ENCODE assay signal across 8 mouse cellular contexts in genomic region chr13:21275815-21276550, GRCm38 (mm10). TPM values are rescaled to one million over a fixed set of nuclear protein-coding genes. Genes with fewer than 3 reads are reported as not detected.
A peak's percentile ranks its signal among the peaks of the same experiment; 100 is the strongest.
DNase-seq lines count a peak whose midpoint lies in the region; ATAC-seq lines count a peak whose summit lies in the region.

No protein-coding gene starts in this region.

- 0 out of 2 replicates have a peak, but pooled peaks cover 10% of the 10 kb centered on the region for H3K27me3 ChIP-seq in limb, embryonic 10.5 days (ENCODE audit: low read depth, poor library complexity, severe bottlenecking)
- peaks cover 13% of the 10 kb centered on the region for H3K27me3 ChIP-seq in midbrain, embryonic 12.5 days
- H3K27me3 ChIP-seq in splenic B cell, adult 2 months (ENCODE audit: control insufficient read depth, insufficient read depth, low read length, poor library complexity, severe bottlenecking), result peaks cover 4% of the 10 kb centered on the region; the same call in 1 of the 2 replicates

- H3K4me2 ChIP-seq in midbrain, embryonic 12.5 days (replicated peaks), result peak overlapping the region; percentile 59

- no peaks in the 10 kb centered on the region for H3K9me3 ChIP-seq in limb, embryonic 10.5 days (replicated peaks)
- no peaks in the 10 kb centered on the region for H3K9me3 ChIP-seq in midbrain, embryonic 12.5 days

- H3K4me3 ChIP-seq in limb, embryonic 10.5 days, result peak overlapping the region; percentile 67
- peak overlapping the region; percentile 59 for H3K4me3 ChIP-seq in midbrain, embryonic 12.5 days

- H3K27ac ChIP-seq in limb, embryonic 10.5 days, result peak overlapping the region; percentile 64
- no peak overlapping the region for H3K27ac ChIP-seq in midbrain, embryonic 12.5 days (replicated peaks)

- H3K9ac ChIP-seq in midbrain, embryonic 12.5 days (replicated peaks), result peak overlapping the region; percentile 51

- peak; percentile 29 for DNase-seq in urinary bladder, postnatal 25 days (ENCODE audit: low spot score)
- no peak for DNase-seq in urinary bladder, postnatal 10 days (ENCODE audit: low spot score)
- DNase-seq in heart, adult 18-20 months, result peak; percentile 84 to 90
- peak; percentile 72 for DNase-seq in kidney, adult 18-20 months
- peak; percentile 80 for DNase-seq in limb, embryonic 10.5 days (ENCODE audit: low spot score)
- DNase-seq in splenic B cell, adult 2 months (ENCODE audit: low read depth, low spot score), result peak; percentile 25

- WGBS in limb, embryonic 10.5 days, result under 1% methylated on average over 25 of the region's 25 CpGs
- under 1% methylated on average over 25 of the region's 25 CpGs for WGBS in midbrain, embryonic 12.5 days

- no peaks in the 10 kb centered on the region for H3K36me3 ChIP-seq in limb, embryonic 10.5 days
- no peaks in the 10 kb centered on the region for H3K36me3 ChIP-seq in midbrain, embryonic 12.5 days
- H3K36me3 ChIP-seq in splenic B cell, adult 2 months (ENCODE audit: control insufficient read depth, insufficient read depth, low read length, poor library complexity, severe bottlenecking), result no peaks in the 10 kb centered on the region

- peak; percentile 26; the same call in 1 of the 2 replicates for ATAC-seq in common myeloid progenitor, adult 5-6 weeks (replicated peaks; ENCODE audit: low read depth, poor library complexity, severe bottlenecking)
- ATAC-seq in midbrain, embryonic 12.5 days (ENCODE audit: low FRiP score, low read depth), result peak; percentile 81

- H3K4me1 ChIP-seq in limb, embryonic 10.5 days, result peaks cover 23% of the 10 kb centered on the region
- H3K4me1 ChIP-seq in midbrain, embryonic 12.5 days, result peaks cover 10% of the 10 kb centered on the region; the same call in 1 of the 2 replicates

RNA-seq across cellular contexts. Expression of gene Gpx5, which starts 16.5 kb away (rescaled TPM):
- total RNA-seq in common myeloid progenitor, adult 5-6 weeks (2017), result not detected in 2 replicates
- not detected for total RNA-seq in heart, adult 18-20 months (2021)
- polyA plus RNA-seq in limb, embryonic 10.5 days (2016; fragmentation: Nextera tagmentation; extraction: Ambion mirVana), result not detected in 2 replicates
- not detected in 2 replicates for polyA plus RNA-seq in midbrain, embryonic 12.5 days (2016; fragmentation: Nextera tagmentation; extraction: Ambion mirVana)

RNA-seq across cellular contexts. Expression of gene Gpx6, which starts 35.9 kb away (rescaled TPM):
- total RNA-seq in common myeloid progenitor, adult 5-6 weeks (2017), result not detected in 2 replicates
- total RNA-seq in heart, adult 18-20 months (2021), result not detected
- polyA plus RNA-seq in limb, embryonic 10.5 days (2016; fragmentation: Nextera tagmentation; extraction: Ambion mirVana), result 0.62 and 0.91 TPM in 2 replicates
- not detected in 2 replicates for polyA plus RNA-seq in midbrain, embryonic 12.5 days (2016; fragmentation: Nextera tagmentation; extraction: Ambion mirVana)
